Mouse (Mus musculus) lung, adult 2 months (tissue): ENCODE measurements around the gene Otub1. TPM values are rescaled to one million over a fixed set of nuclear protein-coding genes. Genes with fewer than 3 reads are reported as not detected.
A peak's percentile ranks its signal among the peaks of the same experiment; 100 is the strongest.

Experiments used
- DNase-seq: peaks from one replicate; pipeline ENCODE4 v3.0.0; 2022
- H3K4me1 ChIP-seq: fragments of 200-500 bp; 2 replicates; pipeline ENCODE4 v1.6.1; 2011; ENCODE audit warnings: low read length; ENCODE audit not compliant: control insufficient read depth, insufficient read depth
- H3K4me3 ChIP-seq: fragments of 200-500 bp; replicated peaks from 2 replicates; pipeline ENCODE3; 2011; ENCODE audit warnings: low read depth, mild to moderate bottlenecking, control low read depth, low read length; ENCODE audit errors: extremely low read depth
- CTCF ChIP-seq: fragments of 200-500 bp; IDR thresholded peaks from 2 replicates; pipeline ENCODE4 v1.5.1; 2011; ENCODE audit warnings: mild to moderate bottlenecking, low read length, control low read depth; ENCODE audit not compliant: insufficient read depth
- POLR2A ChIP-seq: fragments of 200-500 bp; IDR thresholded peaks from 2 replicates; pipeline ENCODE4 v1.6.1; 2011; ENCODE audit warnings: low read depth, mild to moderate bottlenecking, control low read depth, low read length, borderline replicate concordance; ENCODE audit errors: extremely low read depth
- WGBS: fragments of 180-500 bp; shearing (Covaris S2); methylation state at CpG from one replicate; pipeline ENCODE4 v1.1.7; 2018; 5-methylcytosine and 5-hydroxymethylcytosine counted together
- polyA plus RNA-seq: library from polyadenylated mRNA; depleted of rRNA; stranded (reverse); fragments of >200 nt; gene quantifications from 2 replicates; pipeline ENCODE4 v1.2.3, GENCODE M21; 2012

Gene Otub1
- polyA plus RNA-seq, 1 experiment: 82.0 TPM

DNA sequence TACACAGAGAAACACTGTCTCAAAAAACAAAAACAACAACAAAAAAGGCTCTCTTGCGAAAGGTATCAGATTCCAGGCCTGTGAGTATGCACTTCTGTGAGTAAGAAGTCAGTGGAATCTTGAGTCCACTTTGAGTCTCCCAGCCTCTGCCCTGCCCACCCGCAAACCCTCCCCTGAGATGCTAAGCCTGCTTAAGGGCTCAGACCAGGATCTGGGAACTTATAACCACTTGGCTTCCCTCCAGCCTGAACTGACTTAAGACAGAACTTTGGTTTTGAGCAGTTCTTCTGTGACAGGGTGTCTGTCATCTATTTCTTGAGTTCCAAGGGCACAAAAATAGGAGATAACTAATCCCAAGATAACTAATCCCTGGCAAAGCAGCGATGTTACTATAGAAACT is 6.9 kb upstream of the Otub1 start:
- no peak for DNase-seq
- no peak overlapping the region for H3K4me3 ChIP-seq
- WGBS: 73% methylated on average over 3 of the region's 3 CpGs
- TF ChIP-seq POLR2A (no peak), CTCF (no peak)
- H3K4me1 ChIP-seq: peaks cover 8% of the 10 kb centered on the region; the same call in 1 of the 2 replicates

DNA sequence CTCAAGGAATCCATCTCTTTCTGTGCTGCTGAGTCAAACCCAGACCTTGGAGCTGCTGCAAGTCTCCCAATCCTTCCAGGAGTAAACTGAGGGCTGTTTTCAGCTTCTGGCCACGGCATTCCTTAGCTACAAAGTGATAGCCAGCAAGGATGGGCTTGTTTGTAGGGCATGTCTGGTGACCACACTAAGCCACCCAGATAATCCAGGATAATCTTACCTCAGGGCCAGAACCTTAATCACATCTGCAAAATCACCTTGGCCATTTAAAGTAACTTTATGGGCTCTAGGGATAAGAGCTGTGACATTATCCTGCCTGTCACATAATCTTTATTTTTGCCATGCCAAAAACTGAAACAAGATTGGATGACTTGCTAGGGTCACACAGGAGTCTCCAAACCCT is 6.1 kb upstream of the Otub1 start:
- H3K4me3 ChIP-seq: no peak overlapping the region
- peaks cover 8% of the 10 kb centered on the region; the same call in 1 of the 2 replicates for H3K4me1 ChIP-seq
- TF ChIP-seq POLR2A: no peak
- TF ChIP-seq CTCF: no peak
- 83% methylated on average over 1 of the region's 1 CpGs for WGBS
- no peak for DNase-seq

DNA sequence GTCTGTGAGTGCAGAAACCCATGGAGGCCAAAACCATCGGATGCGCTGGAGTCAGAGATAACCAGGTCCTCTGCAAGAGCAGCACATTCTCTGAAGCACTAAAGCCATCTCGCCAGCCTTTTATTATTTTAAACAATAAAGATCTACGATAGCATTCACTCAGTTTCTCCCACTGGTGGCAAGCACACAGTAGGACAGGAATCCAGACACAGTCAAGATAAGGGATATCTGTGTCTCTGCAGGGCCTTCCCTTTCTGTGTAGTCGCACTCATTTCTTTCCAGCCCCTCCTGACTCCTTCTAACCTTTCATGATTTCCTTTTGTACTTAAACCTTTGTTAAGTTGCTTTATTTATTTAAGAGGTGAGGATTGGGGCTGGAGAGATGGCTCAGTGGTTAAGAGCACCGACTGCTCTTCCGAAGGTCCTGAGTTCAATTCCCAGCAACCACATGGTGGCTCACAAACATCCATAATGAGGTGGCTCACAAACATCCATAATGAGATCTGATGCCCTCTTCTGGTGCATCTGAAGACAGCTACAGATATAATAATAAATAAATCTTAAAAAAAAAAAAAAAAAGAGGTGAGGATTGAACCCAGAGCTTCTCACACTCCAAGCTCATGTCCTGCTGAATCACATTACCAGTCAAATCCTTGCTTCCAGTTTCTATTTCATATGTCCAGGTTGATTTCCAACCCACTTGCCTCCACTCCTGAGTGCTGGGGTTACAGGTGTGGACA is 4.0 kb upstream of the Otub1 start:
- Histone ChIP-seq H3K4me1 (peaks cover 11% of the 10 kb centered on the region), H3K4me3 (no peak overlapping the region)
- DNase-seq: no peak
- 82% methylated on average over 7 of the region's 7 CpGs for WGBS
- no peak for TF ChIP-seq POLR2A
- no peak for TF ChIP-seq CTCF

DNA sequence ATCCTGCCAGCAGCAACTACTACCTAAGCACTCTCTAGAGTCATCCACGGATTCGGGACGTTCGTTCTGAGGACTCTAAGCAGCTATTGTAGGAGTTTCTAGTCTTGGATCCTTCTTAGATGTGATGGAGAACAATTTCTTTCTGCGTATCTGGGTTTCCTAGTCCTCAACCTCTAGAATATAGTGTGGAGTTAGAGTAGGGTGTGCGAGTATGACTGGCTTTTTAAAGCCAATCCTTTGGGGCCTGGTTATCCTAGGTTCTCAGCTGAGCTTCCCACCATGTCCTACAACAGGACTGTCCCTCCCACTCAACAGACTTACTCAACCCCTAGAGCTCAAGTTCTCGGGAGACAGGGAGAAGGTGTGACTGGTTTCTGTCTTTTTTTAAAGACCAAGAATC is 790 bp downstream of the Otub1 start:
- TF ChIP-seq POLR2A (no peak), CTCF (no peak)
- WGBS: 14% methylated on average over 7 of the region's 7 CpGs
- peak overlapping the region; percentile 97 for H3K4me3 ChIP-seq
- peaks cover 11% of the 10 kb centered on the region for H3K4me1 ChIP-seq
- no peak for DNase-seq

DNA sequence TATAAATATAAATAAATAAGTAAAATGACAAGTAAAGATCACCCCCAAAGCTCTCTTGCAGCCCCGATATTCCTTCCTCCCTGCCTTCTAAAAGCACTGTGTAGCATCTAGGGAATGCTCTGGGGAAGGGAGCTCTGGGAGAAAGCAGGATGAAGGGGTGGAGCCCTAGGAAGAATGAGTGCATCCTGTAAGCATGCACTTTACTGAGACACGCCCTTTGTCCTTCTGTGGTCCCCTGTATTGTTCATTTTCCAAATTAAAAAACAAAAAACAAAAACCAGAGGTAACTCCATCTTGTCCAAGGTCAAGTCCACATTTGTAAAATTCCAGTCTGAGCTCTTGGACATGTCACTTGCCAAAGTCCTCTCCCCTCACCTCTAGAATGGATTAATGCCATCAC is 1.2 kb downstream of the Otub1 start:
- DNase-seq: no peak
- 38% methylated on average over 2 of the region's 2 CpGs for WGBS

DNA sequence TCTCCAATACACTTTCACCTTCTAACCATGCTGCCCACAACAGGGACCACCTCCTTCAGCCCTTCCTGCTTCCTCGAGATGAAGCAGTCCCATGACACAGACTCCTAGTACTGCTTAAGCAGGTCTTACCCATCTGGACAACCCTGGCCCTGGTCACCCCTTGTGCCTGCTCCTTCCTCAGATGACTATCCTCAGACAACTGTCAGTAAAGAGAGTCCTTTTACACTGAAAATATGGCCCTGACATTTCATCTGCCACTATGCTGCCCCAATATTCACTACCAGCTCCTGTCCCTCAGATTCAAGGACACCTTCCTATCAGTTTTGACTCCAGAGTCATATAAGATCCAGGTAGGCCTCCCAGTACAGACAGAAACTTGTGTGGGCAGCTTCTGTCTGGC is 5.7 kb downstream of the Otub1 start:
- H3K4me3 ChIP-seq: no peak overlapping the region

More for the DNA sequence above, 1.2 kb downstream of the Otub1 start:
- TF ChIP-seq CTCF (no peak), POLR2A (no peak)
- Histone ChIP-seq H3K4me3 (no peak overlapping the region), H3K4me1 (peaks cover 11% of the 10 kb centered on the region)

DNA sequence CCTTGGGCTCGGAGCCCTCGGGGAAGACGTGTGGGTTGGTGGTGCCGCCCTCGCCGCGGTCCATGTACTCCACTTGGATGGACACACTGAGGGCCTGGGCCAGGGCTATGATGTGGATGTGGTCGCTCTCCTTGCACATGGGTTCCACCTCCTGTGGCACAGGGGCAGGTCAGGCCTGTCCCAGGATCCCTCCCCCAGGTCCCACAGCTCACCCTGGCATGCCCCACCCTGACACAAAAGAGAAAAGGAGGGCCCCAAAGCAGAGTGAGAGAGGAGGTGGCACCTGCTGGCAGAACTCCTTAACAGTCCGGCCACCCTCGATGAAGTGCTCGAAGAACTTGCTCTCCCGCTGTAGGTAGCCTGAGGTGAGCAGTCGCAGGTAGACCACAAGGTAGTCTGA is 7.0 kb downstream of the Otub1 start:
- Histone ChIP-seq H3K4me3 (no peak overlapping the region), H3K4me1 (0 out of 2 replicates have a peak, but pooled peaks cover 3% of the 10 kb centered on the region)
- no peak for DNase-seq
- WGBS: 89% methylated on average over 13 of the region's 13 CpGs
- TF ChIP-seq CTCF (no peak), POLR2A (no peak)

More for the DNA sequence above, 5.7 kb downstream of the Otub1 start:
- DNase-seq: no peak
- WGBS: 32% methylated on average over 1 of the region's 1 CpGs
- TF ChIP-seq POLR2A: no peak
- TF ChIP-seq CTCF: no peak
- peaks cover 10% of the 10 kb centered on the region for H3K4me1 ChIP-seq

DNA sequence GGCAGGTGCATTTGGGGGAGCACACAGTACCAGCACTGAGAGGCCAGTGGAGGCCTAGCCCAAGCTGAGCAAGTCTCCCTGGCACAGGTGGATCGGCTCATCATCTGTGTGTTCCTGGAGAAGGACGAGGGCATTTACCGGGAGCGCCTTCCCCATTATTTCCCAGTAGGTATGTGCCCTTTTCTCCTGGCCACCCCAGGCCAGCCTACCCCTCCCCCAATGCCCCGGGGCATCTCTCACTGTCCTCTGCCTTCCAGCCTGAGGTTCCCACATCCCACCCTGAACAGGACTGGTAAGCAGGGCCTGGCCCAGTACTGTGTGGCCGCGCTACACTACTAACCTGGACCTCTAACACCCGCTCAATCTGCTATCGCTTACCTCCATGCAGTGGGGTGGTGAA is 8.7 kb downstream of the Otub1 start:
- no peak for DNase-seq
- WGBS: 90% methylated on average over 9 of the region's 9 CpGs
- TF ChIP-seq CTCF: no peak
- no peak for TF ChIP-seq POLR2A
- Histone ChIP-seq H3K4me1 (0 out of 2 replicates have a peak, but pooled peaks cover 3% of the 10 kb centered on the region), H3K4me3 (no peak overlapping the region)

DNA sequence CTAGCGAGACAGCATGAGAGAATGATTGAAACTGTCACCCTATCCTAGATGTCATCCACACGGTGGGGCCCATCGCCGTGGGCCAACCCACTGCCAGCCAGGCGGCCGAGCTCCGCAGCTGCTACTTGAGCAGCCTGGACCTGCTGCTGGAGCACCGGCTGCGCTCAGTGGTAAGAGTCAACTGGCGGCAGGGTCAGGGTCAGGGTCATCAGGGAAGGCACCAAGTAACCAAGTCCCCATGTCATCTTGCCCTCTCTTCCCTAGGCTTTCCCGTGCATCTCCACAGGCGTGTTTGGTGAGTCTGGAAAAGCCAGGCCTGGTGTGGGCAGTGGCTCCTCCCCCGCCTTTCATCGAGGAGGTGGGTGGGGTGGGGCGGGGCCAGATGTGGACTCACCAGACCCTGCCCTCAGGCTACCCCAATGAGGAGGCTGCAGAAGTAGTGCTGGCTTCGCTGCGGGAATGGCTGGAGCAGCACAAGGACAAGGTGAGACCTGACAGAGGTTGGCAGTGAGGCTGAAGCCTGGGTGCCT is 9.3 kb downstream of the Otub1 start:
- Histone ChIP-seq H3K4me1 (0 out of 2 replicates have a peak, but pooled peaks cover 3% of the 10 kb centered on the region), H3K4me3 (no peak overlapping the region)
- WGBS: 41% methylated on average over 17 of the region's 17 CpGs
- TF ChIP-seq POLR2A (no peak), CTCF (no peak)
- DNase-seq: peak; percentile 24
